Mouse (Mus musculus) CH12.LX (cell line): ENCODE measurements around the gene Zfp273. TPM values are rescaled to one million over a fixed set of nuclear protein-coding genes. Genes with fewer than 3 reads are reported as not detected.

Experiments used
- DNase-seq: peaks from one replicate; pipeline ENCODE4 v3.0.0-alpha.2; 2013; ENCODE audit errors: extremely low read depth
- H3K27ac ChIP-seq: 2 replicates; pipeline ENCODE4 v1.5.1; 2012; ENCODE audit warnings: low read depth, mild to moderate bottlenecking, control low read depth, moderate library complexity; ENCODE audit not compliant: insufficient read depth
- H3K27me3 ChIP-seq: replicated peaks from 2 replicates; pipeline ENCODE3; 2012; ENCODE audit warnings: inconsistent platforms
- H3K36me3 ChIP-seq, 2 experiments: replicated peaks in 1 of 2; 2 replicates each; pipeline versions ENCODE3 to v1.6.1; 2012; ENCODE audit warnings: inconsistent platforms in 1 of 2, low read length in 1 of 2, mild to moderate bottlenecking in 1 of 2, mixed read lengths in 1 of 2, moderate library complexity in 1 of 2; ENCODE audit not compliant: control insufficient read depth in 1 of 2, insufficient read depth in 1 of 2
- H3K4me1 ChIP-seq, 2 experiments: 2 replicates each; pipeline ENCODE4 v1.6.1; 2012; ENCODE audit warnings: inconsistent platforms in 1 of 2, moderate library complexity in 1 of 2; ENCODE audit not compliant: insufficient read depth in 2 of 2, control insufficient read depth in 1 of 2
- H3K4me2 ChIP-seq: 2 replicates; pipeline ENCODE4 v1.6.1; 2012; ENCODE audit warnings: low read depth, mild to moderate bottlenecking, control low read depth; ENCODE audit not compliant: poor library complexity, insufficient read depth, severe bottlenecking
- H3K4me3 ChIP-seq, 3 experiments: fragments of 150-350 bp in 1 of 3; sonication (generic) in 1 of 3; replicated peaks in 1 of 3; 2 replicates each; pipeline versions ENCODE3 to v1.5.1; 2011 to 2012; ENCODE audit warnings: low read depth in 2 of 3, low read length in 2 of 3, mild to moderate bottlenecking in 2 of 3, moderate library complexity in 2 of 3, control low read depth in 1 of 3, improper control_type of control experiment in 1 of 3, inconsistent platforms in 1 of 3, mixed read lengths in 1 of 3; ENCODE audit not compliant: poor library complexity in 1 of 3
- H3K79me2 ChIP-seq: replicated peaks from 2 replicates; pipeline ENCODE4 v1.6.1; 2012; ENCODE audit warnings: mild to moderate bottlenecking, moderate library complexity; ENCODE audit not compliant: control insufficient read depth, poor library complexity, insufficient read depth, severe bottlenecking; ENCODE audit errors: extremely low read depth
- H3K9ac ChIP-seq: 2 replicates; pipeline ENCODE4 v1.6.1; 2012; ENCODE audit warnings: low read depth, mild to moderate bottlenecking, control low read depth, moderate library complexity; ENCODE audit not compliant: insufficient read depth
- H3K9me3 ChIP-seq: replicated peaks from 2 replicates; pipeline ENCODE3; 2012; ENCODE audit warnings: low read length, inconsistent platforms, mixed read lengths
- CHD1 ChIP-seq: IDR thresholded peaks from 2 replicates; pipeline ENCODE4 v1.6.1; 2012; ENCODE audit warnings: low read depth, low read length, improper control_type of control experiment, inconsistent platforms
- ETS1 ChIP-seq: conservative IDR thresholded peaks from 2 replicates; pipeline ENCODE4 v1.6.1; 2012; ENCODE audit warnings: low read depth, mild to moderate bottlenecking, inconsistent platforms, low read length, improper control_type of control experiment, moderate library complexity
- GABPA ChIP-seq: IDR thresholded peaks from 2 replicates; pipeline ENCODE4 v1.6.1; 2012; ENCODE audit warnings: low read depth, low read length, improper control_type of control experiment, inconsistent platforms; ENCODE audit not compliant: insufficient replicate concordance
- IRF4 ChIP-seq: IDR thresholded peaks from 2 replicates; pipeline ENCODE4 v1.6.1; 2014; ENCODE audit warnings: low read depth, mild to moderate bottlenecking, inconsistent platforms, low read length, improper control_type of control experiment
- JUND ChIP-seq: conservative IDR thresholded peaks from 2 replicates; pipeline ENCODE4 v1.6.1; 2011; ENCODE audit warnings: low read depth, low read length, improper control_type of control experiment
- KAT2A ChIP-seq: IDR thresholded peaks from 2 replicates; pipeline ENCODE4 v1.6.1; 2012; ENCODE audit warnings: low read length, improper control_type of control experiment, inconsistent platforms; ENCODE audit not compliant: insufficient replicate concordance
- MAFK ChIP-seq: IDR thresholded peaks from 2 replicates; pipeline ENCODE4 v1.6.1; 2011; ENCODE audit warnings: low read length, improper control_type of control experiment; ENCODE audit not compliant: insufficient replicate concordance
- MAX ChIP-seq: IDR thresholded peaks from 2 replicates; pipeline ENCODE4 v1.6.1; 2011; ENCODE audit warnings: low read length, improper control_type of control experiment
- MAZ ChIP-seq: IDR thresholded peaks from 2 replicates; pipeline ENCODE4 v1.6.1; 2012; ENCODE audit warnings: low read depth, mild to moderate bottlenecking, inconsistent platforms, low read length, improper control_type of control experiment, moderate library complexity
- MXI1 ChIP-seq: IDR thresholded peaks from 2 replicates; pipeline ENCODE4 v1.6.1; 2011; ENCODE audit warnings: mild to moderate bottlenecking, low read depth, low read length, improper control_type of control experiment
- MYC ChIP-seq: IDR thresholded peaks from 2 replicates; pipeline ENCODE4 v1.6.1; 2011; ENCODE audit warnings: low read depth, mild to moderate bottlenecking, improper control_type of control experiment, low read length
- NELFE ChIP-seq: IDR thresholded peaks from 2 replicates; pipeline ENCODE4 v1.6.1; 2011; ENCODE audit warnings: low read depth, low read length, improper control_type of control experiment
- NRF1 ChIP-seq: IDR thresholded peaks from 2 replicates; pipeline ENCODE4 v1.6.1; 2014; ENCODE audit warnings: low read depth, mild to moderate bottlenecking, inconsistent platforms, low read length, improper control_type of control experiment, moderate library complexity
- RCOR1 ChIP-seq: conservative IDR thresholded peaks from 2 replicates; pipeline ENCODE4 v1.6.1; 2012; ENCODE audit warnings: low read depth, mild to moderate bottlenecking, inconsistent platforms, low read length, improper control_type of control experiment
- SIN3A ChIP-seq: IDR thresholded peaks from 2 replicates; pipeline ENCODE4 v1.6.1; 2012; ENCODE audit warnings: low read length, improper control_type of control experiment, inconsistent platforms
- SMC3 ChIP-seq: IDR thresholded peaks from 2 replicates; pipeline ENCODE4 v1.6.1; 2011; ENCODE audit warnings: low read depth, low read length, improper control_type of control experiment
- TBP ChIP-seq: conservative IDR thresholded peaks from 2 replicates; pipeline ENCODE4 v1.6.1; 2011; ENCODE audit warnings: low read depth, low read length, improper control_type of control experiment
- TCF12 ChIP-seq: IDR thresholded peaks from 2 replicates; pipeline ENCODE4 v1.6.1; 2014; ENCODE audit warnings: low read depth, mild to moderate bottlenecking, inconsistent platforms, low read length, improper control_type of control experiment
- USF1 ChIP-seq: IDR thresholded peaks from 2 replicates; pipeline ENCODE4 v1.6.1; 2014; ENCODE audit warnings: low read depth, mild to moderate bottlenecking, inconsistent platforms, low read length, improper control_type of control experiment
- USF2 ChIP-seq: conservative IDR thresholded peaks from 2 replicates; pipeline ENCODE4 v1.6.1; 2011; ENCODE audit warnings: low read depth, low read length, improper control_type of control experiment
- ZC3H11A ChIP-seq: IDR thresholded peaks from 2 replicates; pipeline ENCODE4 v1.6.1; 2012; ENCODE audit warnings: low read depth, mild to moderate bottlenecking, inconsistent platforms, low read length, improper control_type of control experiment
- ZKSCAN1 ChIP-seq: IDR thresholded peaks from 2 replicates; pipeline ENCODE4 v1.6.1; 2012; ENCODE audit warnings: low read depth, inconsistent platforms, low read length, improper control_type of control experiment, borderline replicate concordance
- dilution Hi-C: fragments of 300-500 bp; cut with MboI; formaldehyde crosslinking; loops from 2 replicates; pipeline ENCODE4 v1.14.3; 2020; ENCODE audit warnings: low sequenced_read_pairs; ENCODE audit not compliant: extremely low pct_unique_long_range_greater_than_20kb, extremely low pct_ligation_motif_present
- in situ Hi-C: fragments of 300-500 bp; cut with MboI; formaldehyde crosslinking; loops from 3 replicates; pipeline ENCODE4 v1.14.3; 2019; ENCODE audit warnings: low sequenced_read_pairs, low pct_ligation_motif_present, low pct_unique_long_range_greater_than_20kb, mixed read lengths
- polyA plus RNA-seq: library from polyadenylated mRNA; unstranded; fragments of >175 nt; gene quantifications from 2 replicates; pipeline ENCODE4 v1.2.1, GENCODE M21; 2012; ENCODE audit warnings: low read depth; ENCODE audit not compliant: insufficient read length
- total RNA-seq, 2 experiments: library from RNA; depleted of rRNA; stranded (reverse); fragments of 300-350 nt in 1 of 2; fragments of >200 nt in 1 of 2; gene quantifications; 2 replicates each; pipeline ENCODE4 v1.2.3; 2012 to 2014

Gene Zfp273
- total and polyA plus RNA-seq, 3 experiments: 1.9 to 4.5 (median 2.0) TPM

GRCm38 (mm10) chr13:67853130-67853529 lies 39.6 kb downstream of the Zfp273 start:
- in situ Hi-C loops: no loop called here
- dilution Hi-C loops: no loop called here
- no peak for TF ChIP-seq NELFE
- TF ChIP-seq SMC3: no peak
- no peak for TF ChIP-seq ZKSCAN1
- no peak for TF ChIP-seq ETS1
- TF ChIP-seq MAZ: no peak
- TF ChIP-seq USF2: no peak
- TF ChIP-seq USF1: no peak
- TF ChIP-seq MYC: no peak
- no peak for TF ChIP-seq MXI1
- no peak for TF ChIP-seq RCOR1
- TF ChIP-seq TCF12: no peak
- no peak for TF ChIP-seq GABPA
- no peak for TF ChIP-seq MAX
- no peak for TF ChIP-seq IRF4
- TF ChIP-seq TBP: no peak
- TF ChIP-seq JUND: no peak
- TF ChIP-seq CHD1: no peak
- TF ChIP-seq KAT2A: no peak
- Histone ChIP-seq H3K27ac (no peak overlapping the region), H3K9ac (no peak overlapping the region), H3K36me3 (no peaks in the 10 kb centered on the region), H3K79me2 (no peaks in the 10 kb centered on the region), H3K4me3 (no peak overlapping the region), H3K4me1 (no peaks in the 10 kb centered on the region), H3K27me3 (peaks cover 4% of the 10 kb centered on the region), H3K4me2 (no peak overlapping the region), H3K9me3 (no peaks in the 10 kb centered on the region)
- no peak for DNase-seq

- H3K79me2 ChIP-seq: no peaks in the 10 kb centered on the region
- H3K9ac ChIP-seq: no peak overlapping the region
- H3K4me1 ChIP-seq: no peaks in the 10 kb centered on the region
- no peak for DNase-seq
- in situ Hi-C loops: no loop called here
- no peak overlapping the region for H3K27ac ChIP-seq
- H3K27me3 ChIP-seq: peaks cover 2% of the 10 kb centered on the region
- dilution Hi-C loops: no loop called here
- TF ChIP-seq ZC3H11A (no peak), MYC (no peak), RCOR1 (no peak), CHD1 (no peak), KAT2A (no peak), TCF12 (no peak), SIN3A (no peak), MAFK (no peak), NRF1 (no peak), IRF4 (no peak)
- no peaks in the 10 kb centered on the region for H3K36me3 ChIP-seq
- no peak overlapping the region for H3K4me2 ChIP-seq
- no peaks in the 10 kb centered on the region for H3K9me3 ChIP-seq
- no peak overlapping the region for H3K4me3 ChIP-seq
Observed at GRCm38 (mm10) chr13:67853983-67854382, 40.4 kb downstream of the Zfp273 start.
